Mouse (Mus musculus): Measurements from ENCODE around the gene Gm281.

DNA sequence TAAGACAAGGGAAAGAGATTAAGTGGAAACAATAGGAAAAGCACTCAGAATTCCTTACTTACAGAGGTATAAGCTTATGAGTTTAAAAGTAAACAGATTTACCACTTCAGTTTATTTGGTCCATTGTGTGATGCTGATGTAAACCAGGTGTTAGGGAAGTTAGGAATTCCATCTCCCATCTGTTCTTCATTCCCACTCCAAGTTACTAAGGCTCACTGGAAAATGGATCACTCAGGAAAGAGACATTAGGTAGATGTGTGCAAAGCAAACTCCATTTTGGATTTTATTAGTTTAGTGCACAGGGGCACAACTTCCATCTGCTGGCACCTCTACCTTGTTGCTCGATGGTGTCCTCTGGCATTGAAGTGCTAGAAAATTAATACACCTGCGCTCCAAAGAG, 4.1 kb downstream of the Gm281 start:
- TF ChIP-seq POLR2A (IDR thresholded peaks at IDR 0.05; ENCODE audit: control insufficient read depth, extremely low read depth, insufficient read depth, low read length, poor library complexity), result no peak
- TF ChIP-seq CTCF (IDR thresholded peaks at IDR 0.05; ENCODE audit: borderline replicate concordance, control insufficient read depth, extremely low read depth, insufficient read depth, low read length, poor library complexity), result no peak
